Mouse (Mus musculus): ENCODE results near the gene Per3.
"Not testable (repeated sequence)": the region's sequence is repeated elsewhere in the genome, so short reads cannot be mapped to it uniquely, and the experiment has no call there.

The Per3 gene

GRCm38 (mm10) chr4:151027001-151027400, 17.5 kb downstream of the Per3 start:
- DNase-seq (ENCODE audit: low spot score in 2 of 2), result peak in 1 of 2 experiments; percentile 30

- no peak for DNase-seq (ENCODE audit: low spot score in 2 of 2)
Observed at GRCm38 (mm10) chr4:151024152-151024551, 20.3 kb downstream of the Per3 start.

GRCm38 (mm10) chr4:151017356-151017755, 27.1 kb downstream of the Per3 start:
- not testable (repeated sequence) for DNase-seq (ENCODE audit: low spot score in 2 of 2)

GRCm38 (mm10) chr4:151015946-151016345, 28.5 kb downstream of the Per3 start:
- no peak for DNase-seq (ENCODE audit: low spot score in 2 of 2)

- DNase-seq (ENCODE audit: low spot score in 2 of 2), result no peak
Observed at GRCm38 (mm10) chr4:151010316-151010715, 34.1 kb downstream of the Per3 start.

- DNase-seq (ENCODE audit: low spot score in 2 of 2), result peak; percentile 33 to 71
Observed at GRCm38 (mm10) chr4:151006945-151007344, 37.5 kb downstream of the Per3 start.

- no peak for DNase-seq (ENCODE audit: low spot score in 2 of 2)
Observed at GRCm38 (mm10) chr4:151005656-151006318, 38.7 kb downstream of the Per3 start.

- no peak for DNase-seq (ENCODE audit: low spot score in 2 of 2)
Observed at GRCm38 (mm10) chr4:151001397-151001796, 43.1 kb downstream of the Per3 start.

GRCm38 (mm10) chr4:150998626-150999025, 45.8 kb downstream of the Per3 start:
- DNase-seq (ENCODE audit: low spot score in 2 of 2), result no peak

GRCm38 (mm10) chr4:150996797-150997196, 47.7 kb downstream of the Per3 start, which contains the start of gene Uts2:
Gene Uts2 (plus strand): TSS chr4:150997097.
- no peak for DNase-seq (ENCODE audit: low spot score in 2 of 2)

GRCm38 (mm10) chr4:150990148-150990547, 54.3 kb downstream of the Per3 start:
- peak in 1 of 2 experiments; percentile 47 for DNase-seq (ENCODE audit: low spot score in 2 of 2)

GRCm38 (mm10) chr4:150980153-150980552, 64.3 kb downstream of the Per3 start:
- no peak for DNase-seq (ENCODE audit: low spot score in 2 of 2)

GRCm38 (mm10) chr4:150979455-150979854, 65.0 kb downstream of the Per3 start:
- no peak for DNase-seq (ENCODE audit: low spot score in 2 of 2)

- no peak for DNase-seq (ENCODE audit: low spot score in 2 of 2)
Observed at GRCm38 (mm10) chr4:150978156-150978910, 66.1 kb downstream of the Per3 start.

- no peak for DNase-seq (ENCODE audit: low spot score in 2 of 2)
Observed at GRCm38 (mm10) chr4:150975145-150975544, 69.3 kb downstream of the Per3 start.

GRCm38 (mm10) chr4:150973264-150973663, 71.2 kb downstream of the Per3 start:
- no peak for DNase-seq (ENCODE audit: low spot score in 2 of 2)

- DNase-seq (ENCODE audit: low spot score in 2 of 2), result no peak
Observed at GRCm38 (mm10) chr4:150968956-150969355, 75.5 kb downstream of the Per3 start.

- peak; percentile 22 to 67 for DNase-seq (ENCODE audit: low spot score in 2 of 2)
Observed at GRCm38 (mm10) chr4:150966556-150966955, 77.9 kb downstream of the Per3 start.

- DNase-seq (ENCODE audit: low spot score in 2 of 2), result no peak
Observed at GRCm38 (mm10) chr4:150965555-150965951, 78.9 kb downstream of the Per3 start.

GRCm38 (mm10) chr4:150964635-150965554, 79.6 kb downstream of the Per3 start:
- DNase-seq (ENCODE audit: low spot score in 2 of 2), result peak; percentile 70 to 89

- no peak for DNase-seq (ENCODE audit: low spot score in 2 of 2)
Observed at GRCm38 (mm10) chr4:150963711-150964110, 80.8 kb downstream of the Per3 start.

- DNase-seq (ENCODE audit: low spot score in 2 of 2), result no peak
Observed at GRCm38 (mm10) chr4:150962231-150962630, 82.2 kb downstream of the Per3 start.
